Mouse (Mus musculus): ENCODE results near the gene Tbc1d2b.
A peak's percentile ranks its signal among the peaks of the same experiment; 100 is the strongest.

Tbc1d2b gene

DNA sequence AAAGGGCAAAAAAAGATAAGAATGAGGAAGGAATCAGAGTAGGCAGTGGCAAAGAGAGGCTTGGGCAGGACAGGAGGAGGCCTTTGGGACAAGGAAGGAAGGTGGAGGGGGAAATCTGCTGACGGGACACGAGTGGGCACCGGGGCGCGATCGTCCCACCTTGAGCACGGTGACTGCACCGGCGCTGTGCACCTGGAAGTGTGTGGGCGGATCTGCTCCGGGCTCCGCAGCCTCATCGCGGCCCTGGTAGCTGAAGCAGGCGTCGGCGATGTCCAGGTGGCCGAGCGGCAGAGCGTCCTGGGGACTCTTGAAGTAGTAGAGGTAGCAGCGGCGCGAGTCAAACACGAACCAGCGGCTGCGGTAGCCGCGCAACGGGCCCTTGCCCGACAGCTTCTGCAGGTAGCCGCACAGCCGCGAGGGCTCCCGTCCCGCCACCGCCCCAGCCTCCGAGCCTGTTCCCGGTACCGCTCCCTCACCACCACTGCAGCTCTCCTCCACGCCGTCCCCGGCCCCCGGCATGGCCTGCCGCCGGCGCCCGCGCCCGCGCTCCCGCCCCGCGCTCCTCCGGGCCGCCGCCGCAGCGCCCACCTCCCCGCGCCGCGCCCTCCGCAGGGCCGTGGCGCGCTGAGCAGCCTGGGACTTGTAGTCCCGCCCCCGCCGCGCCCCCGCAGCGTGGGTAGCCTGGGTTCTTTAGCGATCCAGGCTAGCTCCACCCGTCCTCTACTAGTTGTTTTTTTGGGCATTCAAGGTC lies at the start of gene Tbc1d2b:
Tbc1d2b (minus strand) TSS at position 612 of the 751 bp plus-strand sequence.
- peak; percentile 79 for DNase-seq (ENCODE audit: low read depth)

DNA sequence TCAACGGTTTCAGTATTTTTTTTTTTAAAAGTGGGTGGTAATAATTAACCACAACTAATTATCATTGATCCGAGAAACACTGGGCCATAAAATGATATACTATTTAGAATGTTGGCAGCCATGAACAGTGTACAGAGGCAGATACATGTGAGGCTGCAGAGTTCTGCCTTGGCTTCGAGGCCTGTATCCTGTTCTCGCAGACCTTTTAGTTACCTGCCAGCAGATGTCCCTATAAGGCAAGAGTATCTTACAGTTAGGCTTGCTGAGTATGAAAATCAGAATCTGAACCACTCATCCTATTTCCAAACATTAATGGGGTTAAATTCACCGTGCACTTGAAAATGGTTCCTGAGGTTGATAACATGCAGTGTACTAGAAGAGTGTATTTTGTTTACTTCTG lies 45.7 kb upstream of the Tbc1d2b start:
- DNase-seq (ENCODE audit: low read depth): peak; percentile 9

DNA sequence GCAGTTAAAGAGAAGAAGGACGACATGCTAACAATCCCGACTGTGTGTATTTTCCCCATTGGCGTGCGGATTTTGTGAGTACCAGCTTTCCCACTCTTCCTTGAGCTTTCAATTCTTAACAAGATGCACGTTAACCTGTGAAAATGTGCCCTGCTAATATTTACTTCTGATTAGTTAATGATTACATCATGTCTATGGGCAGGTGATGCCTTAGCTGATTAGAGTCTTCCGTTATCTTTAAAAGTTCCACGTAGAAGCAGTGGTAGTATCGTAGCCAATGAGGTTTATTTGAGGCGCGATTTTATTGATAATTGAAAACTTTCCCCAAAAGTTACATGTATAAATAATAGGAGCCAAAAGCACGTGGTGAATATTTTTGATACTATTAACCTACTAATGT lies 45.1 kb upstream of the Tbc1d2b start:
- DNase-seq (ENCODE audit: low read depth): no peak

DNA sequence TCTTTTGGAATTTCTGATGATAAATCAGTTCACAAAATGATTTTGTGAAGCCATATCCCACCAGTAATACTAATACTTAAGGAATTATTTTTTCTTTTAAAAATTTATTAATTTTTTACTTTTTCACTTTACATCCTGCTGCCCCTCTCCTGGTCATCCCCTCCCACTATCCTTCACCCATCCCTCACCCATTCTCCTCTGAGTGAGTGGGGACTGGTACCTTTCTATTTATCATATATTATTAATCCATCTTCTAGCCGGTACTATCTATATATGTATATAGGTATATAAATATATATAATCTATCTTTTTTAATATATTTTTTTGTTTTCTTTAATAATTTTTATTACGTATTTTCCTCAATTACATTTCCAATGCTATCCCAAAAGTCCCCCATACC lies 33.6 kb upstream of the Tbc1d2b start:
- no peak for DNase-seq (ENCODE audit: low read depth)

DNA sequence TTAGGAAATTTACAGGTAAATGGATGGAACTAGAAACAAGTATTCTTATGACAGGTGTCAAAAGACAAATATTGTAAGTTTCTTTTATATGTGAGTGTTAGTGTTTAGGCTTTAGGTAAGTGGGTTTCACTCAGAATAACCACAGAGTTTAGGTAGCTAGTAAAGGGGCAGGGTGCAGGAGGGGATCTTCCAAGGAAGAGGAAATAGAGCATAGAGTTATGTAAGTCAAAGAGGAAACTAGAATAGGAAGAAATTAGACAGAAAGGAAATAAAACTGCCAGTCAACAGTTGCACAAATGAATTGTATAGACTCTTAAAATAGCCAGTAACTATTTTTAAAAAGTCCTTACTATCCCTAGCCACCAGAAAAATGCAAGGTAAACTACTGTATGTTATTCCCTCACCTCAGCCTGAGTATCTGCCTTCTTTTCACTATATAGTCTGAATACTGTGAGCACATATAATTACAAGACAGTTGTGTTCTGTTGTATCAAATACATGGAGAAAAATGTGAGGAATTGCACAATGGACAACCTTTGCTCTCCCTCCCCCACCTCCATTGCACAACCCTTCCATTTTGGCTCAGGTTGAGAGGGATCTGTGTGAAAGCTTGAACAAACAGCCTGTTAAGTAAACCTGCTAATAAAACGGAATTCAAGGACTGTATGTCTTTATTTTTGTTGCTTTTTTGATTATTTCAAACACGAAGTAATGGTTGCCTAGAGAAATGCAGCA lies 32.7 kb upstream of the Tbc1d2b start:
- DNase-seq (ENCODE audit: low read depth): no peak

DNA sequence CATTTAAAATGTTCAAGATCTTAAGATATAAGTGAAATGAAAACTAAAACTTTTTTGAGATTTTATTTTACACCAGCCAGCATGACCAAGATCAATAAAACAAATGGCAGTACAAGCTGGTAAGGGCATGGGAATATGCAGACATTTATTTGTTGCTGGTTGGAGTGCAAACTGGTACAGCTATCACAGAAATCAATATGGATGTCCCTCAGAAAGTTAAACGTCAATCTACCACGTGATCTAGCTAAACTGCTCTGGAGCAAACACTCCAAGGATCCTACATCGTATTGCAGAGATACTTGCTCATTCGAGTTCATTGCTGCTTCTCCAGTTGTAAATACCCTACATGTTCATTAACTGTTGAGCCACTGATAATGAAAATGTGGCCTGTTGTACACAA lies 32.1 kb upstream of the Tbc1d2b start:
- DNase-seq (ENCODE audit: low read depth): no peak

DNA sequence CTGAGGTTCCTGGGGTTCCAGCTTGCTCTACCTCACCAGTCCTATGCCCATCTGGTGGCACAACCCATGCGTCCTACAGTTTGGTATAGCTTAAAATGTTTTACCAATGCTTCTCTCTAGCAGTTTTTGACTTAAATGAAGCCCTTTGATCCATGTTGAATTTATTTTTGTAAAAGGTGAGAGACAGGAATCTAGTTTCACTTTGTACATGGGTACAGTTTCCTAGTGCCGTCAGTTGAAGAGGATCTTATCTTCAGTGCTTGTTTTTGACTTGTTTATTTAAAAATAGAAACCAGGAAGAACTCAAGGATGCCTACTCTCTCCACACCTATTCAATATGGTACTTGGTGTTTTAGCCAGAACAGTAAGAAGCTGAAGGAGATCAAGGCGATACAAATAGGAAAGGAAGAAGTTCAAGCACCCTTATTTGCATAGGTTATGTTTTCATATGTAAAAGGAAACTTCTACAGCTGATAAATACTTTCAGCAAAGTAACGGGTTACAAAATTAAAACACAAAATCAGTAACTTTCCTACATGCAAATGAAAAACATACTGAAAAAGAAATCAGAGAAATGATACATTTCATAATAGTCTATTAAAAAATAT lies 30.6 kb upstream of the Tbc1d2b start:
- peak; percentile 32 for DNase-seq (ENCODE audit: low read depth)

DNA sequence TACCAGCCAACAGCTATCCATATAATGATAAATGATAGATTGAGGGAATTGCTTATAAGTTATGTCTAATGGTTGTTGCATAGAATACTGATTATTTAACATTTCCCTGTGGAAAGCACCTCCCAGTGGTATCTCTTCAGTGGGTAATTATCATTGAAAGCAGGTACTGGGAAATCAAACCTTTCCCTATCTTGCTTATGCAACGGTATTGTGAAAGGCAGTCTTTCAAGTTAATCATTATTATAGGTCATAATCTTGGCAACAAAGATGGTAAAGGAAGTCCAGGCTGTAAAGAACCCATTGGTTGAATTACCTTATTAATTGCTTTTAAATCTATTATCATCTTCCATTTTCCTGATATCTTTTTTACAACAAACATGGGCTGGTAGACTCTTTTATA lies 27.0 kb upstream of the Tbc1d2b start:
- no peak for DNase-seq (ENCODE audit: low read depth)

DNA sequence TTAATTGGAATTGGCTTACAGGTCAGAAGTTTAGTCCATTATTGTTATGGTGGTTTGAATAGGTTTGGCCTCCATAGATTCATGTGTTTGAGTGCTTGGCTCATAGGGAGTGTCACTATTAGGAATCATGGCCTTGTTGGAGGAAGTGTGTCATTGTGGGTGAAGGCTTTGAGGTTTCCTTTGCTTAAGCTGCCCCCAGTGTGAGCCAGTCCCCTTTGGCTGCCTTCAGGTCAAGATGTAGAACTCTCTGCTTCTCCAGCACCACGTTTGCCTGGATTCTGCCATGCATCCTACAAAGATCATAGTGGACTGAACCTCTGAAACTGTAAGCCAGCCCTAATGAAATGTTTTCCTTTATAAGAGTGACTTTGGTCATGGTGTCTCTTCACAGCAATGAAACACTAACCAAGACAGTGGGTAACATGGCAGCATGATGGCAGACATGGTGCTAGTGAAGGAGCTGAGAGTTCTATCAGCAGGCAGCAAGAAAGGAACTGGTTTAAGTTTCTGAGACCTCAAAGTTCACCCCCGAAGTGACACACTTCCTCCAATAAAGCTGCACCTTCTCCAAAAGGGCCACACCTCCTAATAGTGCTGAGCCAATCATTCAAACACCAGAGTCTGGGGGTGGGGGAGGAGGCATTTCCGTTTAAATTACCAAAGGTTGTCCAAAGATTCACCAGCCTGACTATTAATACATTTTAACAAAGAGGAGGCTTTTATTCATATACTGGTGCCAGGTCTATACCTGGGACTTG lies 23.2 kb upstream of the Tbc1d2b start:
- no peak for DNase-seq (ENCODE audit: low read depth)

DNA sequence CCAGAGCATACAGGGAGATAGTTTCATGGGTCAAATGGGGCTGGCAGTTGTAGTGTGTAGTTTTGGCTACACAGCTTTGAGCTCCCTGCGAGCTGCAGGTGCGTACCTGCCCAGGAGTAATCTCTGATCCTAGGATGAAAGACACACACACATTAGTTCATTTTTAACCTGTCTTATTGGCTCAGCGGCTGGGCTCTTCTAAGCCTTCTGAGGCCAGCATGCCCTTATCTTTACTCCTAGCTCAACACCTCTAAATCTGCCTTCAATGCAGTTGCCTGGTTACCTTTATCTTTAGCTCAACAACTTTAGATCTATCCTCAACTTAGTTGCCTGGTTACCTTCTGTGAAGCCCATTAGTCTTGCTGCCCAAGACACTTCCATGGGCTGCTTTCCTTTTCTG lies 7.8 kb upstream of the Tbc1d2b start:
- no peak for DNase-seq (ENCODE audit: low read depth)

DNA sequence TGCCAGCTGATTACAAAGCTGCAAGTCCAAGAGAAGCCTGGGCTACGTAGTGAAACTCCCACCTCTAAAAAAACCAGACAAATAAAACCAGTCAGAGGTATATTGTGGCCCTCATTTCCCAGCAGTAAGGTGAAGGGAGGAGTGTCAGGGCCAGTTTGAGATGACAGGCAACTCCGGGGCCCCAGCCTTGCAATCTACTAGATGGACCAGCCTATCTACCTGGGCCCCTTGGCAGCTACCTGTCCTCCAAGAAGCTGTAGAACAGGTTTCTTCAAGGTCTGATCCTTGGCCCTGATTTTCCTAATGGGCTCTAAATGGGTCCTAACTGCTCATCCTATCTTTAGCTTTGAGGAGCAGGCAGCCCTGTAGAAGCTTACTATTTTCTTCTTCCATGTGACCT lies 7.3 kb upstream of the Tbc1d2b start:
- DNase-seq (ENCODE audit: low read depth): no peak

DNA sequence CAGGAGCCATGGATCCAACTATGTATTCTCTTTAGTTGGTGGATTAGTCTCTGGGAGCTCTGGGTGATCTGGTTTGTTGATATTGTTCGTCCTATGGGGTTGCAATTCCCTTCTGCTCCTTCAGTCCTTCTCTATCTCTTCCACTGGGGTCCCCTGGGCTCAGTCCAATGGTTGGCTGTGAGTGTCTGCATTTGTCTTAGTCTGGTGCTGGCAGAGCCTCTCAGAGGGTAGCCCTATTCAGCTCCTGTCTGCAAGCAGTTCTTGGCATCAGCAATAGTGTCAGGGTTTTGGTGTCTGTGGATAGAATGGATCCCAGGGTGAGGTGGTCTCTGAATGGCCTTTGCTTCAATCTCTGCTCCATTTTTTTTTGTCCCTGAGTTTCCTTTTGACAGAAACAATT lies 6.2 kb upstream of the Tbc1d2b start:
- no peak for DNase-seq (ENCODE audit: low read depth)

DNA sequence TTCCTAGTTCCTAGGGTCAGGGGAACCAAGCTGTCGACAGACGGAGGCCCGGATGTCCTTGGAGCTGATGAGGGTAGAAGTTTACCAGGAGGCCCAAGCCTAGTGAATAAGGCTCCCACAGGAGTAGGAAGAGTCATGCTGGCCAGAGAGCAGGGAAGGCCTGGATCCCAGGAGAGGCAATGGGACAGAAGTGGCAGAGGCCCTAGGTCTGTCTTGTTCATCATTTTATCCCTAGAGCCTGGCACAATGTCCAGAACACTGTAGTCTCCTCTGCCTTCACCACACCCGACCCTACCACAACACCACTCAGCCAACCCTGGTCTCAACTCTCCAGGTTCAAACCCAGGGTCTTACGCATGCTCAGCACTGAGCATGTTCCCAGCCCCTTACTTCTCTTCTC lies 5.3 kb upstream of the Tbc1d2b start:
- DNase-seq (ENCODE audit: low read depth): no peak

DNA sequence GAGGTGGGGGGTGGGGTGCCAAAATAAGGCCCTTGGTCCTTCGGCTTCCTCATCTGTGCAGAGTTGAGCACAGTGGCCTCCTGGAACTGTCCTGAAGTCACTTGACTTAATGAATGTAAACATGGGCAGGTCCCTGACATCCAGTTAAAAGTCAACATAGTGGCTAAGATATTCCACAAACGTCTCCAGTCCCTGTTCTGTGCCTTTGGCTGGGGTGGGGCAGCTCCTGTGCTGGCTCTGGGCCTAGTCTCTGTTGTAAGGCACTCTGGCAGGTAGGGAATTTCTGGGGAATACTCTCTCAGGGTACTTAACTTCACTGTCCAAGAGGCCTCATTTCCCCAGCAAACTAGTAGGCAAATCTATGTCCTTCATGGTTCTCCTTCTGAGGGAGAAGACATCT lies 4.9 kb upstream of the Tbc1d2b start:
- no peak for DNase-seq (ENCODE audit: low read depth)

DNA sequence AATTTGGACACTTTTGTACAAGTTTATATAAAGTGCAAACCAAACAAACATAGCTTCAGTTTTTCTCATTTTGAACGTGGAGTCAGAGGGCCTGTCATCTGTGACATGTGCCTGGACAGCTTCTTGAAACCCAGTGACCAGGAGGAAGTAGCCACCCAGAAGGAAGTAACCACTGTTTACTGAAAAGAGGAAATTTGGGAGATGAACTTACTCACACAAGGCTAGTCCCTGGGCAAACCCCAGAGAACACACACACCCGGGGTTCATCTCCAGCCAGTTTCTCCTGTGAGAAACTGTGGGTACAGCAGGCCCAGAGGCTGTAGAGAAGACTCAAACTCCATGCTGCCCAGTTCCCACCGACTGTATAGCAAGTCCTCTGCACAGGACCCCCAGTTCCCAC lies 3.9 kb upstream of the Tbc1d2b start:
- no peak for DNase-seq (ENCODE audit: low read depth)

DNA sequence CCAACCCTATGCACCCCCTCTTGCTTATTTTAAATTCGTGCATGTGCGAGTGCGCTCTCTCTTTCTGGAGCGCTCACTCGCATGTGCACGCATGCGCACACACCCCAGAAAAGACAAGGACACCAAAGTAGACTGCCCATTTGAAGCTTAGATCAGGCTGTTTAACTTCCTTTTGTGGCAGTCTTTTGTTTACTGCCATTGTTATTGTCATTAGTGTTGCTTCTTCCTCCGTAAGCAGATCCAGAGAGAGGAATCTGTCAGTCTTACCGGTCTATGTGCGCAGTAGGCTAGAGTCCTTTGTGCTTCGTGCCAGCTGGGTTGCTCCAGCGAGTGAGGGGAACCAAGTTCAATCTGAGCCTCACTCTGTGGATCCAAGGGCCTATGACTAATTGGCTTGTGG lies 1.7 kb upstream of the Tbc1d2b start:
- no peak for DNase-seq (ENCODE audit: low read depth)

DNA sequence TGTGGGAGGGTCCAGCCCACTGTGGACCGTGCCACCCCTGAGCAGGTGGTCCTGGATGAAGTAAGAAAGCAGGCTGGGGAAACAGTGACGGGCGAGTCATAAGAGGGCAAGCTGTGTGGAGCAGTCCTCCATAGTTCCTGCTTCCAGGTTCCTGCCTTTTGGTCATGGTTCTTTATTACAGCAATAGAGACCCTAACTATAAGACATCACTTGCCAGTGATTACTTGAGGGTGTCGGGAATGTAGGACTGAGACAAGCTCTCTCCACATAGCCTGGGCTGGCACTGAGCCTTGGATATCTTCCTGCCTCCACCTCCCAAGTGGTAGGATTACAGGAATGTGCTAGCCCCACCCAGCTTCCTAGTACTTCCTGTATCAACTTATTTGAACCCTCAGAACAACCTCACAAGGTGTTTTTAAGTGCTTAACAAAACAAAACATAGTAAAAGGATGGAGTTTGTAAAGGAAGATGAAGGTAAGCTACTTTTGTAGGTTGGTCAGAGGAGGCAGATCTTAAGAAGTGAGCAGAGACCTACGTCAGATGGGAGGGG lies 1.0 kb upstream of the Tbc1d2b start:
- peak; percentile 9 for DNase-seq (ENCODE audit: low read depth)

DNA sequence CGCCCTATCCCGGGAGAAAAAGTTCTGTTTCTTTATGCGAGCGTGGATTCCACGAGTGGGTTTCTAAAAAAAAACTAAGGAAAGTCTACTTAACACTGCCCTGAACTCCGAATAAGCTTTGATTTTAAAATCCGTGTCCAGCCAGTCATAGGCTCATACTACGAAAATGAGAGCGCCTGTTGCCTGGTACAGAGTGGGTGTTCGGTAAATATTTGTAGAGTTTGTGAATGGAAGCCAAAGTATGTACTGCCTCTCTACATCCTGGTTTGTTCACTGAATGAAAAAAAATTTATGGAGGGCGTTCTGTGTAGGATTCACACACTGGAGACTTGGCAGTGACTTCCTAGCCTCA lies 316 bp upstream of the Tbc1d2b start:
- no peak for DNase-seq (ENCODE audit: low read depth)

DNA sequence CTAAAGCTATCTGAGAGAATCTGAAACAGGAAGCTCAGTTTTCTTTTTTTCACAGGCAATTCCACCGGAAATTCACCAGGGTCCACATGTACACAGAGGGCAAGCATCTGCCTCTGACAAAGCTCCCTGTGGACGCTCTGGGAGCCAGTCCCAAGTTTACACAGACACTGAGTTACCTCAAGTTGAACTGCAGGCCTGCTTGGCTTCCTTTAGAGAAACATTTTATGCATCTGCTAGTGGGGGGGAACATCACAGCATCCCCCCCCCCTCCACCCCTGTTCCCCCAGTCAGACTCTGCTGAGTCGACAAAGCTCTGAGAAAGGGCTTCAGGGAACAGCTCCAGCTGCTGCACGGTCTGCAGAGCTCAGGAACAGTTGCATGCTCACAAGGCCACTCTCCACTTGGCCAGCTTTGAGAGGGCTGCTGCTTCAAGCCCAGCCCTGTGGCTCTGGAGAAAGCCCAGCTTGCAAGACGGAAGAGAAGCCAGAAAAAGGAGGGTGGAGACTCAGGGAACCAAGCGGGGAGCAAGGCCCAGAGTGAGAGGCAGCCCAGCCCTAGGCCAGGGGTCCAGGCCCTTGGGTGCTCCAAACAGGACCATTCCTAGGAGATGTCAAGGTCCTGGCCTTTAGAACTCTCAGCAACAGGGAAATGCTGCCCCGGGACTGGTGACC lies 1.5 kb downstream of the Tbc1d2b start:
- peak; percentile 72 for DNase-seq (ENCODE audit: low read depth)

DNA sequence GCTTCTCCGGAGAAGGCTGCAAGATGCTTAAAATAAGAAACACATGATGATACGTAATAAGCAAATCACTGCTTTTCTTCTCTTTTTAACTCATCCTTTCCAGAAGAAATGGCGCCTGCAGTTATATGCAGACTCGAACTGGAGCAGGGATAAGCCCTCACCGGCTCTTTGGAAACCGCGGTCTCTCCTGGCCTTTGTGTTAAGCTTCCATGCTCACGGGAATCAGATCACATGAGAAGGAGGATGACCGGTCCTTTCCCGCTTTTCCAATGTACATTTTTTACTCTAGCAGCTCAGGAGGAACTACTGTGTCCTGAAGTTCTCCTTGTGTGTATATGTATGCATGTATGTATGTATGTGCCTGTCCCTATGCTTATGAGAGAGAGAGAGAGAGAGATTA lies 3.7 kb downstream of the Tbc1d2b start:
- DNase-seq (ENCODE audit: low read depth): no peak

DNA sequence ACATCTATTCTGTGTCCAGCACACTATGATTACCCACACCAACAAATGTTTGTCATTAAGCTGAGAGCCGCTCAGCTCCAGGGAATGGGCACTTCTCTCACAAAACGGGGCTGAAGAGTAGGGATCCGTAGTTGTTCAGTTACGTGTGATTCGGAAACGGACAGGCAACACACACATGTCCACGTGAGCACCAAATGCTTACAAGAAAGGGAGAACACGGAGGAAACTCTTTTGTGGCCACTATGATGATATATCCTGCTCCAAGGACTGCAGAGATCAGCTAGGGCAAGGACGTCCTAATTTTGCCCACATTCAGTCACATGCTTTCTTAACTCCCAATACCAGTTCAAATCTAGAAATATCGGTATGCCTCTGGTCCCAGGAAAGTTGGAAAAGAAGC lies 4.5 kb downstream of the Tbc1d2b start:
- DNase-seq (ENCODE audit: low read depth): no peak
